Comparison of ENCODE assay signal across 25 mouse cellular contexts in genomic region chr17:26231156-26231555, GRCm38 (mm10). TPM values are rescaled to one million over a fixed set of nuclear protein-coding genes. Genes with fewer than 3 reads are reported as not detected.
DNase-seq lines count a peak whose midpoint lies in the region; ATAC-seq and TF ChIP-seq lines count a peak whose summit lies in the region.
"Had no signal": no experiment of that assay in that cellular context is flagged by ENCODE, and none has a peak within 500 bp of the region (broad histone marks: within the 10 kb centered on the region; RNA-seq: fewer than 3 reads in every experiment).

No protein-coding gene starts in this region.

- no peak for ATAC-seq in liver, postnatal 0 days
- ATAC-seq in liver, embryonic 12.5 days = no peak
- peak; percentile 75 for ATAC-seq in megakaryocyte, adult 5-6 weeks (ENCODE audit: poor library complexity, severe bottlenecking)
- ATAC-seq: CD4-positive, CD25-positive, alpha-beta regulatory T cell, adult 4 months; forebrain, embryonic 13.5 days; forebrain, postnatal 0 days; hindbrain, postnatal 0 days had no signal

- H3K36me3 ChIP-seq in liver, postnatal 0 days (replicated peaks; ENCODE audit: insufficient read depth, low read length) = no peaks in the 10 kb centered on the region
- H3K36me3 ChIP-seq in liver, embryonic 12.5 days = 0 out of 2 replicates have a peak, but pooled peaks cover 3% of the 10 kb centered on the region
- H3K36me3 ChIP-seq: embryonic facial prominence, embryonic 10.5 days; heart, embryonic 15.5 days; hindbrain, embryonic 13.5 days had no signal

- WGBS in liver, postnatal 0 days (ENCODE audit: insufficient replicate concordance) = 53% methylated on average over 5 of the region's 5 CpGs
- WGBS in liver, embryonic 12.5 days (ENCODE audit: insufficient replicate concordance) = 65% methylated on average over 5 of the region's 5 CpGs

- H3K4me2 ChIP-seq in liver, postnatal 0 days (ENCODE audit: low read depth, low read length) = no peak overlapping the region
- H3K4me2 ChIP-seq in liver, embryonic 12.5 days = no peak overlapping the region
- H3K4me2 ChIP-seq: forebrain, embryonic 13.5 days; heart, embryonic 11.5 days; heart, embryonic 15.5 days; hindbrain, embryonic 13.5 days had no signal

- no peaks in the 10 kb centered on the region for H3K9me3 ChIP-seq in liver, postnatal 0 days (ENCODE audit: low read length)
- H3K9me3 ChIP-seq in liver, embryonic 12.5 days (replicated peaks) = no peaks in the 10 kb centered on the region
- H3K9me3 ChIP-seq: embryonic facial prominence, embryonic 10.5 days; forebrain, embryonic 13.5 days; heart, embryonic 15.5 days; hindbrain, embryonic 13.5 days had no signal

- no peak for TF ChIP-seq CTCF in liver, postnatal 0 days (IDR thresholded peaks at IDR 0.05; ENCODE audit: low read depth)
- no peak for TF ChIP-seq CTCF in bone marrow macrophage, adult 2 months (IDR thresholded peaks at IDR 0.05; ENCODE audit: low read depth, low read length)
- no peak for TF ChIP-seq CTCF in layer of hippocampus, adult 2 months (conservative IDR thresholded peaks at IDR 0.05)

- no peak for TF ChIP-seq POLR2A in bone marrow macrophage, adult 2 months (IDR thresholded peaks at IDR 0.05; ENCODE audit: borderline replicate concordance, low read depth, low read length)

- H3K4me3 ChIP-seq in liver, postnatal 0 days (ENCODE audit: low read depth, low read length) = no peak overlapping the region
- H3K4me3 ChIP-seq in liver, embryonic 12.5 days = no peak overlapping the region
- H3K4me3 ChIP-seq in bone marrow macrophage, adult 2 months (ENCODE audit: insufficient read depth, low read length) = no peak overlapping the region
- H3K4me3 ChIP-seq in layer of hippocampus, adult 2 months = no peak overlapping the region
- H3K4me3 ChIP-seq: embryonic facial prominence, embryonic 10.5 days; forebrain, embryonic 13.5 days; heart, embryonic 15.5 days; hindbrain, embryonic 13.5 days had no signal

- TF ChIP-seq EP300 in liver, postnatal 0 days (IDR thresholded peaks at IDR 0.05; ENCODE audit: low read depth) = no peak

- H3K27me3 ChIP-seq in liver, postnatal 0 days (ENCODE audit: insufficient read depth, low read length) = no peaks in the 10 kb centered on the region
- H3K27me3 ChIP-seq in liver, embryonic 12.5 days (replicated peaks) = no peaks in the 10 kb centered on the region
- H3K27me3 ChIP-seq: forebrain, embryonic 13.5 days; heart, embryonic 15.5 days; hindbrain, embryonic 13.5 days had no signal

- no peak for DNase-seq in liver, postnatal 0 days
- peak; percentile 89 for DNase-seq in R1 (ENCODE audit: low read depth, low spot score)
- DNase-seq in layer of hippocampus, adult 2 months (ENCODE audit: low spot score in 2 of 2) = no peak
- DNase-seq in cerebellum, adult 11 months = no peak
- DNase-seq: adrenal gland, adult 2 months; adrenal gland, postnatal 25 days; B cell, adult 2 months; cerebellum, adult 18-20 months; cerebellum, postnatal 10 days; forebrain, postnatal 0 days; gastrocnemius, postnatal 25 days; heart, postnatal 14 days had no signal

- H3K4me1 ChIP-seq in liver, postnatal 0 days (ENCODE audit: insufficient read depth) = 0 out of 2 replicates have a peak, but pooled peaks cover 7% of the 10 kb centered on the region
- H3K4me1 ChIP-seq in liver, embryonic 12.5 days = peaks cover 14% of the 10 kb centered on the region
- peaks cover 37% of the 10 kb centered on the region for H3K4me1 ChIP-seq in bone marrow macrophage, adult 2 months (ENCODE audit: control insufficient read depth, insufficient read depth, low read length)
- H3K4me1 ChIP-seq: heart, embryonic 15.5 days had no signal

- H3K27ac ChIP-seq in liver, postnatal 0 days (ENCODE audit: low read depth) = peak overlapping the region; percentile 45; the same call in 1 of the 2 replicates
- H3K27ac ChIP-seq in liver, embryonic 12.5 days = no peak overlapping the region
- peak overlapping the region; percentile 96 for H3K27ac ChIP-seq in bone marrow macrophage, adult 2 months (ENCODE audit: insufficient read depth, low read depth, low read length)
- no peak overlapping the region for H3K27ac ChIP-seq in layer of hippocampus, adult 2 months
- H3K27ac ChIP-seq: embryonic facial prominence, embryonic 10.5 days; forebrain, embryonic 13.5 days; heart, embryonic 15.5 days; hindbrain, embryonic 13.5 days; hindbrain, postnatal 0 days had no signal

- no peak overlapping the region for H3K9ac ChIP-seq in liver, postnatal 0 days (replicated peaks)
- H3K9ac ChIP-seq in liver, embryonic 12.5 days = no peak overlapping the region
- H3K9ac ChIP-seq: forebrain, embryonic 13.5 days; forebrain, postnatal 0 days; heart, embryonic 15.5 days; hindbrain, embryonic 13.5 days had no signal

RNA-seq across cellular contexts. Expression of gene Fam234a, which starts 12.9 kb away (rescaled TPM):
- 23.4 and 25.2 TPM in 2 replicates for polyA plus RNA-seq in liver, postnatal 0 days (2015; fragmentation: Nextera tagmentation; extraction: Ambion mirVana)
- 12.1 and 13.1 TPM in 2 replicates for polyA plus RNA-seq in liver, embryonic 12.5 days (2016; fragmentation: Nextera tagmentation; extraction: Ambion mirVana)
- polyA plus RNA-seq in bone marrow macrophage, adult 2 months (2012; ENCODE audit: insufficient read depth, insufficient read length, missing spikeins) = 117 and 136 TPM in 2 replicates
- 24.5 and 28.1 TPM in 2 replicates for total RNA-seq in megakaryocyte, adult 5-6 weeks (2015)
- 27.7 and 28.6 TPM in 2 replicates for total RNA-seq in megakaryocyte, adult 5-6 weeks (2017)
- 10 to 100 TPM; 18.8 to 21.0 TPM for total RNA-seq in layer of hippocampus, adult 2 months (2021)
- total RNA-seq: MEL had no signal

RNA-seq across cellular contexts. Expression of gene Luc7l, which starts 21.5 kb away (rescaled TPM):
- polyA plus RNA-seq in liver, postnatal 0 days (2015; fragmentation: Nextera tagmentation; extraction: Ambion mirVana) = 21.7 and 21.8 TPM in 2 replicates
- polyA plus RNA-seq in liver, embryonic 12.5 days (2016; fragmentation: Nextera tagmentation; extraction: Ambion mirVana) = 59.4 and 62.6 TPM in 2 replicates
- 37.4 and 41.2 TPM in 2 replicates for polyA plus RNA-seq in bone marrow macrophage, adult 2 months (2012; ENCODE audit: insufficient read depth, insufficient read length, missing spikeins)
- 29.9 and 36.5 TPM in 2 replicates for total RNA-seq in megakaryocyte, adult 5-6 weeks (2015)
- total RNA-seq in megakaryocyte, adult 5-6 weeks (2017) = 50.6 and 52.7 TPM in 2 replicates
- 10 to 100 TPM; 87.5 to 91.9 TPM for total RNA-seq in layer of hippocampus, adult 2 months (2021)

RNA-seq across cellular contexts. Expression of gene Arhgdig, which starts 23.6 kb away (rescaled TPM):
- 3.1 and 4.9 TPM in 2 replicates for polyA plus RNA-seq in liver, postnatal 0 days (2015; fragmentation: Nextera tagmentation; extraction: Ambion mirVana)
- polyA plus RNA-seq in liver, embryonic 12.5 days (2016; fragmentation: Nextera tagmentation; extraction: Ambion mirVana) = 36.1 and 36.9 TPM in 2 replicates
- not detected in 2 replicates for polyA plus RNA-seq in bone marrow macrophage, adult 2 months (2012; ENCODE audit: insufficient read depth, insufficient read length, missing spikeins)
- not detected in 2 replicates for total RNA-seq in megakaryocyte, adult 5-6 weeks (2015)
- not detected in 2 replicates for total RNA-seq in megakaryocyte, adult 5-6 weeks (2017)
- total RNA-seq in layer of hippocampus, adult 2 months (2021) = 10 to 100 TPM; 59.4 to 61.4 TPM
- total RNA-seq: hematopoietic stem cell, adult 5-6 weeks had no signal
- polyA plus RNA-seq: CD4-positive, CD25-positive, alpha-beta regulatory T cell, adult 4 months had no signal

RNA-seq across cellular contexts. Expression of gene Rgs11, which starts 28.4 kb away (rescaled TPM):
- polyA plus RNA-seq in liver, postnatal 0 days (2015; fragmentation: Nextera tagmentation; extraction: Ambion mirVana) = 0.21 TPM in 1 of 2 replicates, not detected in the other
- polyA plus RNA-seq in liver, embryonic 12.5 days (2016; fragmentation: Nextera tagmentation; extraction: Ambion mirVana) = 0.99 and 1.0 TPM in 2 replicates
- 4.7 and 6.6 TPM in 2 replicates for polyA plus RNA-seq in bone marrow macrophage, adult 2 months (2012; ENCODE audit: insufficient read depth, insufficient read length, missing spikeins)
- not detected in 2 replicates for total RNA-seq in megakaryocyte, adult 5-6 weeks (2015)
- total RNA-seq in megakaryocyte, adult 5-6 weeks (2017) = 0.55 TPM in 1 of 2 replicates, not detected in the other
- 10 to 100 TPM; 49.2 to 56.9 TPM for total RNA-seq in layer of hippocampus, adult 2 months (2021)

RNA-seq across cellular contexts. Expression of gene Pdia2, which starts 32.3 kb away (rescaled TPM):
- 18.8 and 20.5 TPM in 2 replicates for polyA plus RNA-seq in liver, postnatal 0 days (2015; fragmentation: Nextera tagmentation; extraction: Ambion mirVana)
- 96.4 and 96.5 TPM in 2 replicates for polyA plus RNA-seq in liver, embryonic 12.5 days (2016; fragmentation: Nextera tagmentation; extraction: Ambion mirVana)
- polyA plus RNA-seq in bone marrow macrophage, adult 2 months (2012; ENCODE audit: insufficient read depth, insufficient read length, missing spikeins) = not detected in 2 replicates
- total RNA-seq in megakaryocyte, adult 5-6 weeks (2015) = 0.60 and 4.2 TPM in 2 replicates
- 0.28 and 0.55 TPM in 2 replicates for total RNA-seq in megakaryocyte, adult 5-6 weeks (2017)
- total RNA-seq in layer of hippocampus, adult 2 months (2021) = under 1 TPM in 1 of 2 experiments, not detected in 1; 0.61 TPM
- total RNA-seq: forebrain, postnatal 0 days; gastrocnemius, adult 18-20 months; gastrocnemius, postnatal 25 days; heart, postnatal 14 days; hindbrain, postnatal 0 days had no signal
- polyA plus RNA-seq: CD4-positive, CD25-positive, alpha-beta regulatory T cell, adult 4 months; forebrain, embryonic 13.5 days; forebrain, postnatal 0 days had no signal

Comparison
In these comparisons a context has a peak if more than half of its experiments do, and no peak if none do; other contexts are left out.
1. H3K27ac ChIP-seq: peak in liver, postnatal 0 days (single experiment) and bone marrow macrophage, adult 2 months (single experiment); none in liver, embryonic 12.5 days (single experiment) and layer of hippocampus, adult 2 months (single experiment).